Mouse (Mus musculus) neural tube, embryonic 15.5 days (tissue): ENCODE measurements around the gene Ankrd12. TPM values are rescaled to one million over a fixed set of nuclear protein-coding genes. Genes with fewer than 3 reads are reported as not detected.

Experiments used
- ATAC-seq: fragments of 200-750 bp; cut with Nextera tagmentation; 2 replicates; pipeline ENCODE4 v1.8.0; 2017; ENCODE audit warnings: mild to moderate bottlenecking, moderate TSS enrichment, moderate library complexity; ENCODE audit not compliant: low FRiP score
- H3K27ac ChIP-seq: fragments of 300-500 bp; sonication (generic); replicated peaks from 2 replicates; pipeline ENCODE4 v1.5.1; 2015; ENCODE audit warnings: mild to moderate bottlenecking, inconsistent platforms
- H3K27me3 ChIP-seq: fragments of 300-500 bp; sonication (generic); replicated peaks from 2 replicates; pipeline ENCODE4 v1.6.1; 2015; ENCODE audit warnings: inconsistent platforms
- H3K36me3 ChIP-seq: fragments of 300-500 bp; sonication (generic); 2 replicates; pipeline ENCODE4 v1.6.1; 2015; ENCODE audit warnings: inconsistent platforms
- H3K4me1 ChIP-seq: fragments of 300-500 bp; sonication (generic); 2 replicates; pipeline ENCODE4 v1.6.1; 2015; ENCODE audit warnings: inconsistent platforms
- H3K4me2 ChIP-seq: fragments of 300-500 bp; sonication (generic); 2 replicates; pipeline ENCODE4 v1.6.1; 2015; ENCODE audit warnings: inconsistent platforms, mild to moderate bottlenecking, moderate library complexity
- H3K4me3 ChIP-seq: fragments of 300-500 bp; sonication (generic); replicated peaks from 2 replicates; pipeline ENCODE4 v1.5.1; 2015; ENCODE audit warnings: mild to moderate bottlenecking, inconsistent platforms
- H3K9ac ChIP-seq: fragments of 300-500 bp; sonication (generic); replicated peaks from 2 replicates; pipeline ENCODE4 v1.6.1; 2015; ENCODE audit warnings: mild to moderate bottlenecking, inconsistent platforms
- H3K9me3 ChIP-seq: fragments of 300-500 bp; sonication (generic); replicated peaks from 2 replicates; pipeline ENCODE4 v1.6.1; 2016; ENCODE audit warnings: inconsistent platforms
- WGBS: fragments of 180-500 bp; shearing (Covaris S2); methylation state at CpG from one replicate; pipeline ENCODE4 v1.1.7; 2015; ENCODE audit warnings: mixed read lengths; 5-methylcytosine and 5-hydroxymethylcytosine counted together
- polyA plus RNA-seq: library from polyadenylated mRNA; unstranded; fragments of >200 nt; fragmentation: Nextera tagmentation; extraction: Ambion mirVana; gene quantifications from 2 replicates; pipeline ENCODE4 v1.2.1, GENCODE M21; 2015

Ankrd12 gene
- polyA plus RNA-seq, 1 experiment from 2014 or later, result 169 TPM

DNA sequence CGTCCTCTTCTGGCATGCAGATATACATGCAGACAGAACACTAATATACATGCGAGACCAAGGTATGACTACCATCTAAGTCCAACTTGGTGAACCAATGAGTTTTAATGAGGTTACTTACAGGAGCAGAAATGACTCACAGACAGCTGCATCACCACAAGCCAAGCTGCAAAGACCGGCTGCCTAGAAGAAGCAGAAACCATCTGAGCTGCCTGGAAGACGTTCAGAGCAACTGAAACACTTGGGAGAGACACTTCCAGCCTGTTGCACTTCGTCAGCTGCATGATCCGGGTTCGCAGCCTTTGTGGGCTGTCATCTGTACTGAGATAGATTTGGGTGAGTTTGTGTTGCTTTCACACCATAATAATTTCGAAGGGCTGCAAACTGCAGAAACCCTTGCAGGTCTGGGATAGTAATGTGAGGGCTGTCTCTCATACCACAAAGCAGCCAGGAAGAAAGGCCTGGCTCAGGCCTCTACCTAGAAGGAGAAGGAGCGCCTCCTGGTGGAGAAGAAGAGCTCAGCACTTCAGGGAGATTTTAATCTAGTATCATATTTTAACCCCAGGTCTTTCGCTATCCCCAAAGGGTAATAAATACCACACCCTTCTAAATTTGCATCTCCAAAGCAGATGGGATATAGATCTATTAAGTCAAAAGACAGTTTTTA, 29.8 kb upstream of the Ankrd12 start:
- H3K4me3 ChIP-seq, result no peak overlapping the region
- H3K27ac ChIP-seq, result no peak overlapping the region
- H3K9ac ChIP-seq, result no peak overlapping the region
- H3K36me3 ChIP-seq, result no peaks in the 10 kb centered on the region
- WGBS, result 57% methylated on average over 10 of the region's 10 CpGs
- no peaks in the 10 kb centered on the region for H3K9me3 ChIP-seq
- ATAC-seq, result no peak
- peaks cover 14% of the 10 kb centered on the region; the same call in 1 of the 2 replicates for H3K4me1 ChIP-seq
- H3K4me2 ChIP-seq, result no peak overlapping the region
- H3K27me3 ChIP-seq, result no peaks in the 10 kb centered on the region

GRCm38 (mm10) chr17:66104076-66104475, 27.2 kb upstream of the Ankrd12 start:
- Histone ChIP-seq H3K27ac (no peak overlapping the region), H3K4me2 (no peak overlapping the region), H3K9ac (no peak overlapping the region), H3K9me3 (no peaks in the 10 kb centered on the region), H3K36me3 (no peaks in the 10 kb centered on the region), H3K27me3 (no peaks in the 10 kb centered on the region), H3K4me3 (no peak overlapping the region), H3K4me1 (peaks cover 17% of the 10 kb centered on the region)
- WGBS, result 83% methylated on average over 7 of the region's 7 CpGs
- no peak for ATAC-seq

GRCm38 (mm10) chr17:66101380-66102330, 24.8 kb upstream of the Ankrd12 start, which contains the start of gene Ndufv2:
Gene Ndufv2 (minus strand): TSS chr17:66101559.
- ATAC-seq, result peak; percentile 98
- Histone ChIP-seq H3K4me2 (peak within 1 kb of the TSS; percentile 89), H3K9ac (peak within 1 kb of the TSS; percentile 97), H3K27me3 (no peaks in the 10 kb centered on the region), H3K27ac (peak within 1 kb of the TSS; percentile 97), H3K9me3 (no peaks in the 10 kb centered on the region), H3K4me3 (peak within 1 kb of the TSS; percentile 94), H3K4me1 (peaks cover 22% of the 10 kb centered on the region), H3K36me3 (no peaks in the 10 kb centered on the region)
- WGBS, result under 1% methylated on average over 63 of the region's 67 CpGs

DNA sequence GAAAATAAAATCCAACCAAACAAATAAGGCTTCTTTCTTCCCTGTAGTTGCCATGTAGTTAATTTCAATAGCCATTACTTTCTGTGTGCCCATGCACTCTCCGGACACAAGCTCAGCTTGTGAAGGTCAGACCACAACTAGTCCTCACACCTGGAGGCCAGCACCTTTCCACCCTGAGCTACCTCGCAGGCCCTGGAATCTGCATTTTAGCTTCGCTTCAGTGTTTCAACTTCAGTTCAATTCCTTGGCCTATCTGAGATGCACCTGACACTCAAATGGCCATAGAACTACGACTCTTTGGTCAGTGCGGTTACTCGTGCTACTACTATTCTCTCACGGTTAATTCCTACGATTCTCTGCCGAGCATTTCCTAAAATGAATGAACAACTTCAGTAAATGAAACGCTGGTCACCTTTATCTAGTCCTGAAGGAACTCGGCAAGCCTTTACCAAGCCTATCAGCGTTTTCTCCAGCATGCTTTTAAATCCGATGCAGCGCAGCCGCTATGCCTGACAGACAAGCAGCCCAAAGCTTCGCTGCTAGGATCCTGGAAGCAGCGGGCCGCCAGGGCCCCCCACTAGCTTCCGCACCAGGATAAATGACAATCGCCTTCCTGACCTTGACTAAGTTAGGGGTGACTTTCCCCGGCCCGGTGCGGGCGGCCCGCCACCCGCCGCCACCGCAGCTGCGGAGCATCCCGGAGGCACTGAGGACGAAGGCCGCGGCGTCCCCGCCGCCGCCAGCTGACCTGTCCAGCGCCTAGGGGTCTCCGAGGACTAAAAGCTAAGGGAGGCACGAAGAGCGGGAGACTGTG, 23.9 kb upstream of the Ankrd12 start:
- H3K4me1 ChIP-seq, result peaks cover 22% of the 10 kb centered on the region
- peak overlapping the region; percentile 89 for H3K4me2 ChIP-seq
- H3K9ac ChIP-seq, result peak overlapping the region; percentile 97
- no peaks in the 10 kb centered on the region for H3K36me3 ChIP-seq
- H3K9me3 ChIP-seq, result no peaks in the 10 kb centered on the region
- peak overlapping the region; percentile 94 for H3K4me3 ChIP-seq
- no peak for ATAC-seq
- WGBS, result under 1% methylated on average over 41 of the region's 41 CpGs
- H3K27ac ChIP-seq, result peak overlapping the region; percentile 97
- H3K27me3 ChIP-seq, result no peaks in the 10 kb centered on the region

DNA sequence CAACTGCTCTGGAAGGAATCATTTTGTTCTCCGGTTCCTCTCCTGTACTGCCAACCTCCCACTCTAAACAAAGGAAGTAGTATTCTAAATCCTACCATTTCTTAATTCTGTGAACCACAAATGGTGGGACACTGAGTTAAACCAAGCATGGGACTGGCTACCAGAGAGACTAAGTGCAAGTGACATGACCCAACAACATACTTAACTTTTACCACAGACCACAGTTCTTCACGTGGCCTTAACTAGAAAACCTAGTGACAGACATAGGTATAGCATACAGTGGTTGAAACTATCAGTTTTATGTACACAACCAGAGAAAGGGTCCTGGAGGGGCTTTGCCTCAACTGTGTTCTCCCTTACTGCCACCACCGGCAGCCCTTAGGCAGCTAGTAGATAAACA, 15.8 kb upstream of the Ankrd12 start:
- WGBS, result 86% methylated on average over 3 of the region's 3 CpGs
- Histone ChIP-seq H3K9me3 (no peaks in the 10 kb centered on the region), H3K27me3 (no peaks in the 10 kb centered on the region), H3K4me1 (no peaks in the 10 kb centered on the region; the same call in 1 of the 2 replicates), H3K9ac (no peak overlapping the region), H3K4me2 (no peak overlapping the region), H3K4me3 (no peak overlapping the region), H3K36me3 (peaks cover 13% of the 10 kb centered on the region), H3K27ac (no peak overlapping the region)
- ATAC-seq, result no peak

DNA sequence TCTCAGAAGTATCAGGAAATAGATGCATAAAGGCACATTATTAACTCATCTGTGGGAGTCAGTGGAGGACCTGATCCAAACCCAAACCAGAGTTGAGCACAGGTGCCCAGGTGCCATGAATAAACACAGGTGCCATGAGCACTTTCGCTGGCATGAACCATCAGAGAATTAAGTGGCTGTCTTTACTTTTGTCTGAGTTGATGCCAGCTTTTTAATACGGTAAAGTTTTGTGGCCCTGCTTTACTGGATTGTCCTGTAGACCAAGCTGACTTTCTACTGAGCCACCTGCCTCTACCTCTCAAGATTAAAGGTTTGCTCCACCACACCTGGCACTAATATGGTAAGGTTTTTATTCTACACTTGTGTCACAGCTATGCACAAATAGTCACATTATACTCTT, 15.2 kb upstream of the Ankrd12 start:
- no peaks in the 10 kb centered on the region for H3K4me1 ChIP-seq
- no peak overlapping the region for H3K27ac ChIP-seq
- no peak overlapping the region for H3K9ac ChIP-seq
- H3K9me3 ChIP-seq, result no peaks in the 10 kb centered on the region
- H3K36me3 ChIP-seq, result peaks cover 17% of the 10 kb centered on the region
- H3K4me2 ChIP-seq, result no peak overlapping the region
- H3K4me3 ChIP-seq, result no peak overlapping the region
- no peaks in the 10 kb centered on the region for H3K27me3 ChIP-seq
- ATAC-seq, result no peak
- WGBS, result 94% methylated on average over 2 of the region's 2 CpGs

DNA sequence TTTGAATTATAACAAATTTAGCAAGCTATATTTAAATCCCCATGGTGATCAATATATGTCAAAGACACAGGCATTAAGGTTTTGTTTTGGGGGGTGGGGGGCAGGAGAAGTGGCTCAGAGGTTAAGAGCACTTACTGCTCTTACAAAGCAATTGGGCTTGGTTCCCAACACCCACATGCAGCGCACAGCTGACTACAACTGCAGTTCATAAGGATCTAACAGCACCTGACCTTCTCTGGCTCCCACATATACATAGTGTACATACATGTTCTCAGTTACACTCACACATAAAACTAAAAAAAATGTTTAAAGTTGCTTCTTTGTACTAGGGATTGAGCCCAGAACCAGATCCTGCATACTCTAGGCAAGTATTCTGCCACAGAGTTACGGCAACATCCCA, 14.5 kb upstream of the Ankrd12 start:
- Histone ChIP-seq H3K4me3 (no peak overlapping the region), H3K9ac (no peak overlapping the region), H3K4me2 (no peak overlapping the region), H3K27me3 (no peaks in the 10 kb centered on the region), H3K27ac (no peak overlapping the region), H3K4me1 (no peaks in the 10 kb centered on the region), H3K36me3 (peaks cover 18% of the 10 kb centered on the region), H3K9me3 (no peaks in the 10 kb centered on the region)
- WGBS, result 83% methylated on average over 2 of the region's 2 CpGs
- no peak for ATAC-seq

GRCm38 (mm10) chr17:66090251-66090650, 13.4 kb upstream of the Ankrd12 start:
- no peak for ATAC-seq
- Histone ChIP-seq H3K36me3 (peaks cover 28% of the 10 kb centered on the region), H3K9me3 (no peaks in the 10 kb centered on the region)

GRCm38 (mm10) chr17:66085038-66085437, 8.1 kb upstream of the Ankrd12 start:
- WGBS, result 95% methylated on average over 1 of the region's 1 CpGs
- no peak for ATAC-seq
- Histone ChIP-seq H3K36me3 (peaks cover 41% of the 10 kb centered on the region), H3K4me2 (no peak overlapping the region), H3K27ac (no peak overlapping the region), H3K9me3 (no peaks in the 10 kb centered on the region), H3K27me3 (no peaks in the 10 kb centered on the region), H3K4me1 (no peaks in the 10 kb centered on the region), H3K9ac (no peak overlapping the region), H3K4me3 (no peak overlapping the region)

More at GRCm38 (mm10) chr17:66090251-66090650, 13.4 kb upstream of the Ankrd12 start:
- no peaks in the 10 kb centered on the region for H3K27me3 ChIP-seq
- H3K9ac ChIP-seq, result no peak overlapping the region
- no peaks in the 10 kb centered on the region for H3K4me1 ChIP-seq
- no peak overlapping the region for H3K27ac ChIP-seq
- H3K4me3 ChIP-seq, result no peak overlapping the region
- H3K4me2 ChIP-seq, result no peak overlapping the region

DNA sequence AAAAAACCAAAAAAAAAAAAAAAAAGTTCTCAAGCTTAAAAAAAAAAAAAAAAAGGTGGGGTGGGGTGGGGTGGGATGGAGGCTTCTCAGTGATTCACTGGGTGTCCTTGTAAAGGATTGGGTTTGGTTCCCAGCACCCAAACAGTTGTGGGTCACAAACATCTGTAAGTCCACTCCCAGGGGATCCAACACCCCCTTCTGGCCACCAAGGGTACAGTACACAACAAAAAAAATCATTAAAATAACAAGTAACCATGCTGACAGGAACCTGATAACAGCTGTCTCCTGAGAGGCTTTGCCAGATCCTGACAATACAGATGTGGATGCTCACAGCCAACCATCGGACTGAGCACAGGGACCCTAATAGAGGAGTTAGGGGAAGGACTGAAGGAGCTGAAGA, 7.6 kb upstream of the Ankrd12 start:
- no peak overlapping the region for H3K4me3 ChIP-seq
- no peak overlapping the region for H3K4me2 ChIP-seq
- H3K4me1 ChIP-seq, result no peaks in the 10 kb centered on the region
- H3K27me3 ChIP-seq, result no peaks in the 10 kb centered on the region
- H3K27ac ChIP-seq, result no peak overlapping the region
- peaks cover 41% of the 10 kb centered on the region for H3K36me3 ChIP-seq
- WGBS, result 92% methylated on average over 1 of the region's 1 CpGs
- H3K9ac ChIP-seq, result no peak overlapping the region
- no peak for ATAC-seq
- no peaks in the 10 kb centered on the region for H3K9me3 ChIP-seq

DNA sequence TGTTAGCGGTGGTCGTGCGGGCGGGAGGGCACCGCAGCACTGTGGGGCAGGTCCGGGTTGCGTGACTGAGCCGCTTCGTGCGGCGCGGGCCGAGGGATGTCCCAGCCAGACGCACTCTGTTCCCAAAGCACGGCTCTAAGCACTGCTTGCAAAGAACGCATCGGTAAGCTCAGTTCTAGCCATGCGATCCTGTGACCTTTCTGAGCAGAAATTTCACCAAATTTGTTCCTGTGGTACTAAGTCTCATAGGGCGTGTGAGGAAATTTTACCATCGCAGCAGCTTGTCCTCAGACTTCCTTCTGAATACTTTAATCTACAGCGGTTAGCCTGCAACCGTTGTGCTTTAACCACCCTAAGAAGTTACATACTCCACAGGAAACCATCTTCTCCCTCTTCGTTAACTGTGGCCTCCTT, 555 bp upstream of the Ankrd12 start:
- H3K36me3 ChIP-seq, result peaks cover 20% of the 10 kb centered on the region
- H3K9me3 ChIP-seq, result no peaks in the 10 kb centered on the region
- peak overlapping the region; percentile 99 for H3K4me3 ChIP-seq
- WGBS, result under 1% methylated on average over 23 of the region's 23 CpGs
- peak overlapping the region; percentile 84 for H3K4me2 ChIP-seq
- peak overlapping the region; percentile 96 for H3K27ac ChIP-seq
- peak; percentile 70 for ATAC-seq
- H3K4me1 ChIP-seq, result peaks cover 34% of the 10 kb centered on the region
- peak overlapping the region; percentile 81 for H3K9ac ChIP-seq
- H3K27me3 ChIP-seq, result no peaks in the 10 kb centered on the region
